Mouse (Mus musculus) testis, adult 2 months (tissue): ENCODE measurements around the gene Morc4.

Experiments used
- CTCF ChIP-seq: fragments of 200-500 bp; IDR thresholded peaks from 2 replicates; pipeline ENCODE4 v1.5.1; 2012; ENCODE audit warnings: low read depth, mild to moderate bottlenecking, inconsistent platforms, low read length, moderate library complexity; ENCODE audit not compliant: control insufficient read depth, insufficient read depth, insufficient replicate concordance
- POLR2A ChIP-seq: fragments of 200-500 bp; IDR thresholded peaks from 2 replicates; pipeline ENCODE4 v1.6.1; 2012; ENCODE audit warnings: low read depth, mild to moderate bottlenecking, inconsistent platforms, low read length, moderate library complexity; ENCODE audit not compliant: control insufficient read depth

GRCm38 (mm10) chrX:139777357-139777756, 94.1 kb downstream of the Morc4 start:
- TF ChIP-seq POLR2A (no peak), CTCF (no peak)
